10 mouse cellular contexts compared by ENCODE assay signal in the genomic region with DNA sequence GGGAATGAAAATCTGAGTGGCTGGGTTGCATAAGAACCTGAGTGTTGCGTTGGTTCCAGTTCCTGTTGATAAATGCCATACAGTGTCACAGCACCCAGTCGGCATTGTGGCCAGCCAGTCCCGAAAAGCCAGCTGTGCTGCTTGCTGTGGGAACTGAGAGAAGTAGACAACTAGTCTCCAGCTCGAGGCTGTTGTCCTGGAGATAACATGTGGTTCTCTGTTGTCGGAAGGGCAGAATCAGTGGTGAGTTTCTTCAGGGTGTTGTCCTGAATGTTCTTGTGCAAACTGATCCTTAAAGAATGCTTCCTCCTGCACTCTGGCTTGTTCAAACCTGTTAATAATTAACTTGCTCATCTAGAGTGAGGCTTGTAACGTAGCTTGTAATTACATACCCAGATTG.
DNase-seq lines count a peak whose midpoint lies in the region; ATAC-seq and TF ChIP-seq lines count a peak whose summit lies in the region.
"Had no signal": no experiment of that assay in that cellular context is flagged by ENCODE, and none has a peak within 500 bp of the region (broad histone marks: within the 10 kb centered on the region; RNA-seq: fewer than 3 reads in every experiment).

No protein-coding gene starts in this region.

- no peak for TF ChIP-seq POLR2A in bone marrow, adult 2 months (IDR thresholded peaks at IDR 0.05; ENCODE audit: borderline replicate concordance, control insufficient read depth, low read depth, low read length)

- WGBS in bone marrow, adult 2 months = 38% methylated on average over 6 of the region's 6 CpGs
- 34% methylated on average over 6 of the region's 6 CpGs for WGBS in lung, embryonic 16.5 days
- WGBS in hindbrain, embryonic 10.5 days = 53% methylated on average over 6 of the region's 6 CpGs

- DNase-seq in kidney, adult 8-10 months = peak; percentile 43 to 74
- DNase-seq in layer of hippocampus, adult 8-10 months (ENCODE audit: low spot score in 2 of 2) = no peak
- no peak for DNase-seq in left cerebral cortex, adult 8-10 months (ENCODE audit: low spot score in 2 of 2)
- DNase-seq in layer of hippocampus, postnatal 25 days (ENCODE audit: extremely low spot score in 1 of 2, low spot score in 1 of 2) = no peak
- DNase-seq in hindbrain, embryonic 10.5 days (ENCODE audit: low spot score) = no peak
- DNase-seq: right cerebral cortex, adult 18-20 months had no signal

- peaks cover 15% of the 10 kb centered on the region for H3K36me3 ChIP-seq in lung, embryonic 16.5 days (ENCODE audit: control insufficient read depth, insufficient read depth, low read length)
- peaks cover 77% of the 10 kb centered on the region for H3K36me3 ChIP-seq in hindbrain, embryonic 10.5 days

- H3K9ac ChIP-seq in lung, embryonic 16.5 days (ENCODE audit: low read length) = no peak overlapping the region
- H3K9ac ChIP-seq: hindbrain, embryonic 12.5 days had no signal

- TF ChIP-seq CTCF in bone marrow, adult 2 months (IDR thresholded peaks at IDR 0.05; ENCODE audit: control insufficient read depth, insufficient read depth, low read length) = no peak

- H3K4me3 ChIP-seq in bone marrow, adult 2 months (replicated peaks; ENCODE audit: control insufficient read depth, low read depth, low read length) = peak overlapping the region; percentile 21
- no peak overlapping the region for H3K4me3 ChIP-seq in lung, embryonic 16.5 days (ENCODE audit: low read length)
- no peak overlapping the region for H3K4me3 ChIP-seq in hindbrain, embryonic 10.5 days
- H3K4me3 ChIP-seq: hindbrain, embryonic 12.5 days had no signal

- peak; percentile 80 for ATAC-seq in common myeloid progenitor, adult 5-6 weeks (replicated peaks; ENCODE audit: low read depth, poor library complexity, severe bottlenecking)
- peak; percentile 64 for ATAC-seq in lung, embryonic 16.5 days (ENCODE audit: low read depth)

- H3K27ac ChIP-seq in bone marrow, adult 2 months (ENCODE audit: control insufficient read depth, insufficient read depth, low read depth, low read length, poor library complexity) = peak overlapping the region; percentile 16; the same call in 1 of the 2 replicates
- peak overlapping the region; percentile 77 for H3K27ac ChIP-seq in lung, embryonic 16.5 days (ENCODE audit: low read length)
- no peak overlapping the region for H3K27ac ChIP-seq in hindbrain, embryonic 10.5 days
- H3K27ac ChIP-seq: hindbrain, embryonic 12.5 days had no signal

- no peak overlapping the region for H3K4me2 ChIP-seq in lung, embryonic 16.5 days (ENCODE audit: low read depth, low read length)
- H3K4me2 ChIP-seq: hindbrain, embryonic 12.5 days had no signal

- H3K9me3 ChIP-seq in lung, embryonic 16.5 days (ENCODE audit: control insufficient read depth, low read length) = no peaks in the 10 kb centered on the region
- 0 out of 2 replicates have a peak, but pooled peaks cover 3% of the 10 kb centered on the region for H3K9me3 ChIP-seq in hindbrain, embryonic 10.5 days
- H3K9me3 ChIP-seq: hindbrain, embryonic 12.5 days had no signal

- no peaks in the 10 kb centered on the region; the same call in 1 of the 2 replicates for H3K4me1 ChIP-seq in bone marrow, adult 2 months (ENCODE audit: control insufficient read depth, insufficient read depth, low read length)
- peaks cover 10% of the 10 kb centered on the region for H3K4me1 ChIP-seq in lung, embryonic 16.5 days (replicated peaks; ENCODE audit: control insufficient read depth, insufficient read depth, low read length)
- H3K4me1 ChIP-seq in hindbrain, embryonic 10.5 days (replicated peaks) = no peaks in the 10 kb centered on the region
- H3K4me1 ChIP-seq: hindbrain, embryonic 12.5 days had no signal

- H3K27me3 ChIP-seq in lung, embryonic 16.5 days (ENCODE audit: control insufficient read depth, insufficient read depth, low read depth, low read length) = no peaks in the 10 kb centered on the region
- no peaks in the 10 kb centered on the region for H3K27me3 ChIP-seq in hindbrain, embryonic 10.5 days (ENCODE audit: insufficient read depth, poor library complexity, severe bottlenecking)
- H3K27me3 ChIP-seq: hindbrain, embryonic 12.5 days had no signal

Comparison
In these comparisons a context has a peak if more than half of its experiments do, and no peak if none do; other contexts are left out.
1. DNase-seq: peak in kidney, adult 8-10 months (2 of 2); none in layer of hippocampus, adult 8-10 months (0 of 2), left cerebral cortex, adult 8-10 months (0 of 2), layer of hippocampus, postnatal 25 days (0 of 2) and hindbrain, embryonic 10.5 days (single experiment).